ENCODE assay signal across 8 mouse cellular contexts in genomic region chr7:44548497-44549087, GRCm38 (mm10). TPM values are rescaled to one million over a fixed set of nuclear protein-coding genes. Genes with fewer than 3 reads are reported as not detected.
A peak's percentile ranks its signal among the peaks of the same experiment; 100 is the strongest.
DNase-seq lines count a peak whose midpoint lies in the region; ATAC-seq lines count a peak whose summit lies in the region.

TSS of gene Pold1 (minus strand) at chr7:44548849.

- peak within 1 kb of the TSS; percentile 67 for H3K9ac ChIP-seq in hindbrain, embryonic 12.5 days

- ATAC-seq in hindbrain, embryonic 12.5 days (ENCODE audit: low FRiP score), result peak; percentile 91

- peaks cover 30% of the 10 kb centered on the region for H3K36me3 ChIP-seq in hindbrain, embryonic 12.5 days

- H3K4me3 ChIP-seq in hindbrain, embryonic 12.5 days, result peak within 1 kb of the TSS; percentile 56

- H3K27me3 ChIP-seq in hindbrain, embryonic 12.5 days, result no peaks in the 10 kb centered on the region

- H3K27ac ChIP-seq in hindbrain, embryonic 12.5 days, result peak within 1 kb of the TSS; percentile 46

- DNase-seq in NIH3T3 (ENCODE audit: low read depth), result peak; percentile 100
- peak; percentile 100 for DNase-seq in cerebellum, postnatal 10 days
- DNase-seq in frontal cortex, postnatal 10 days (ENCODE audit: low spot score in 2 of 2), result peak; percentile 99
- DNase-seq in layer of hippocampus, postnatal 14 days (ENCODE audit: low spot score in 2 of 2), result peak; percentile 98 to 100
- peak; percentile 100 for DNase-seq in lung, postnatal 14 days
- peak; percentile 98 for DNase-seq in retina, adult 2 months (ENCODE audit: low read depth, low spot score)
- DNase-seq in thymus, postnatal 36 days, result peak; percentile 100

- H3K4me1 ChIP-seq in hindbrain, embryonic 12.5 days, result peaks cover 22% of the 10 kb centered on the region

- H3K9me3 ChIP-seq in hindbrain, embryonic 12.5 days (replicated peaks), result no peaks in the 10 kb centered on the region

- peak within 1 kb of the TSS; percentile 81 for H3K4me2 ChIP-seq in hindbrain, embryonic 12.5 days (replicated peaks)

- under 1% methylated on average over 42 of the region's 43 CpGs for WGBS in hindbrain, embryonic 12.5 days

RNA-seq across cellular contexts. Expression of gene Pold1, which starts in this region (rescaled TPM):
- 72.1 and 73.5 TPM in 2 replicates for polyA plus RNA-seq in hindbrain, embryonic 12.5 days (2016; fragmentation: Nextera tagmentation; extraction: Ambion mirVana)
- 1 to 10 TPM; 5.8 to 8.8 TPM for total RNA-seq in layer of hippocampus, postnatal 14 days (2021)

Comparison
In these comparisons a context has a peak if more than half of its experiments do, and no peak if none do; other contexts are left out.
1. Peak in every context shown above with its lines: DNase-seq, ATAC-seq, H3K4me3 ChIP-seq and H3K27ac ChIP-seq.